Mouse (Mus musculus) bone marrow, adult 2 months (tissue): ENCODE data around the gene Pno1. TPM values are rescaled to one million over a fixed set of nuclear protein-coding genes. Genes with fewer than 3 reads are reported as not detected.

Experiments used
- H3K27ac ChIP-seq: fragments of 200-500 bp; 2 replicates; pipeline ENCODE4 v1.5.1; 2012; ENCODE audit warnings: low read depth, mild to moderate bottlenecking, control low read depth, inconsistent platforms, low read length; ENCODE audit not compliant: control insufficient read depth, poor library complexity, insufficient read depth
- H3K4me1 ChIP-seq: fragments of 200-500 bp; 2 replicates; pipeline ENCODE4 v1.6.1; 2011; ENCODE audit warnings: low read length; ENCODE audit not compliant: control insufficient read depth, insufficient read depth
- H3K4me3 ChIP-seq: fragments of 200-500 bp; replicated peaks from 2 replicates; pipeline ENCODE3; 2011; ENCODE audit warnings: mild to moderate bottlenecking, low read depth, low read length, control low read depth; ENCODE audit not compliant: control insufficient read depth
- CTCF ChIP-seq: fragments of 200-500 bp; IDR thresholded peaks from 2 replicates; pipeline ENCODE4 v1.5.1; 2011; ENCODE audit warnings: low read length, control low read depth; ENCODE audit not compliant: control insufficient read depth, insufficient read depth
- POLR2A ChIP-seq: fragments of 200-500 bp; IDR thresholded peaks from 2 replicates; pipeline ENCODE4 v1.6.1; 2011; ENCODE audit warnings: low read depth, mild to moderate bottlenecking, control low read depth, low read length, borderline replicate concordance; ENCODE audit not compliant: control insufficient read depth
- WGBS: fragments of 180-500 bp; shearing (Covaris S2); methylation state at CpG from one replicate; pipeline ENCODE4 v1.1.7; 2018; 5-methylcytosine and 5-hydroxymethylcytosine counted together
- polyA plus RNA-seq: library from polyadenylated mRNA; stranded (reverse); fragments of >200 nt; gene quantifications from 2 replicates; pipeline ENCODE4 v1.2.4, GENCODE M21; 2011; ENCODE audit warnings: low replicate concordance; ENCODE audit not compliant: missing spikeins, insufficient read depth, insufficient read length

The Pno1 gene
- polyA plus RNA-seq, 1 experiment, result 28.6 TPM

DNA sequence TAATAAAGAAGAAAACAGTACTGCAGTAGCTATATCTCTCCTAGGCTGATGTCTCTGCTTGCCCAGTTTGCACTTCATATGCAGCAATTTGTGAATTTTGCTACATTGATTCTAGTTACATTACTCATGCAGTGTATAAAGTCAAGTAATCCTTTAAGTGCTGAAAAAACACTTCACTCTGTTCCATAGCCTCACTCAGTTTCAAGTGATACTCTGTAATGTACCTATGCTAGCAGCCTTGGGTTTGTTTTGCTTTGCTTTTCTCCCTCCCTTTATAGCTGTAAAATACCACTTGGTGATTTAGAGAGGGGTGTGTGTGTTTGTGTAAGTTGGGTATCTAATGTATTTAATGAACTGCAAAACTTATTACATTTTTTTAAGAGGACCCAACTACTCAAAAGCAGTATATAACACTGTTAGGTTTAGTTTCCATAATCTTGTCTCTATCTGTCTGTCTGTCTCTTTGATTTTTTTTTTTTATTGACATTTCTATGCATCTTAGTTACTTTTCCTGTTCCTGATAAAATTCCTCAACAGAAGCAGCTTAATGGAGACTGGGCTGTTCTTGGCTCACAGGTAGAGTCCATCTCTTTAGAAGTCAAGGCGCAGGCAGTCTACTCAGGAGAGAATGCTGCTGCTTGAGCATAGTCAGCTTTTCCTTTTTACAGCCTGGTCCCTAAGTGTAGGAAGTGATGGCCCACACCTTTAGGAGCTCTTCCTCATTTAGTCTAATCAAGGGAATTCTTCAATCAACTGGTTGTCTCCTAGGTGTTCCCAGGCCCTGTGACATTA is 40.2 kb downstream of the Pno1 start:
- no peak for TF ChIP-seq POLR2A
- TF ChIP-seq CTCF, result no peak
- 88% methylated on average over 1 of the region's 1 CpGs for WGBS
- no peak overlapping the region for H3K4me3 ChIP-seq
- no peaks in the 10 kb centered on the region; the same call in 1 of the 2 replicates for H3K4me1 ChIP-seq
- H3K27ac ChIP-seq, result no peak overlapping the region

GRCm38 (mm10) chr11:17169262-17169661 is 42.1 kb downstream of the Pno1 start:
- Histone ChIP-seq H3K27ac (no peak overlapping the region), H3K4me3 (no peak overlapping the region), H3K4me1 (peaks cover 1% of the 10 kb centered on the region)
- TF ChIP-seq POLR2A (no peak), CTCF (no peak)
- 85% methylated on average over 2 of the region's 2 CpGs for WGBS

- TF ChIP-seq POLR2A, result no peak
- TF ChIP-seq CTCF, result no peak
- H3K4me1 ChIP-seq, result peaks cover 1% of the 10 kb centered on the region
- H3K27ac ChIP-seq, result no peak overlapping the region
- no peak overlapping the region for H3K4me3 ChIP-seq
- WGBS, result 63% methylated on average over 7 of the region's 7 CpGs
Measured at GRCm38 (mm10) chr11:17166627-17167026, 44.7 kb downstream of the Pno1 start.

DNA sequence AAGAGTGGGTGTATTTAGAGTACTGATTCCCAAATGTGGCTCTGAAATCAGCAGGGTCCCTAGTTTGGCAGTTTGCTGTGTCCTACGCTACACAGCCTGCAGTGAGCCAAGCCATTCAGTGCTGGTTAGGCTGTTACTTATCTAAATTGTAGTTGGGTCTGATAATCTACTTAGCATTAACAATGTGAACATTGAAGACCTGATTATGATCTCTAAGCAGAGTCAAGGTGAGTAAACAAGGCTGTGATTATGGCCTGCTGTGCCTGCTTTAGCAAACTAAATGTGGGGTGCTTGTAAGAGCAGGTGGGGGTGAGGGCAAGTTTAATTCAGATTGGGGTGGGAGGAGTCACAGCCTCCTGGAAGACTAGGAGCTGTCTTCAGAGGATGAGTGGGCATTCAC is 47.4 kb downstream of the Pno1 start:
- TF ChIP-seq POLR2A, result no peak
- TF ChIP-seq CTCF, result no peak
- Histone ChIP-seq H3K27ac (no peak overlapping the region), H3K4me1 (peaks cover 1% of the 10 kb centered on the region), H3K4me3 (no peak overlapping the region)
- WGBS, result 86% methylated on average over 1 of the region's 1 CpGs

- H3K27ac ChIP-seq, result peak overlapping the region; percentile 80; the same call in 1 of the 2 replicates
- peak overlapping the region; percentile 82 for H3K4me3 ChIP-seq
- WGBS, result under 1% methylated on average over 12 of the region's 12 CpGs
- peaks cover 1% of the 10 kb centered on the region; the same call in 1 of the 2 replicates for H3K4me1 ChIP-seq
- TF ChIP-seq CTCF (peak; percentile 56), POLR2A (no peak)
Measured at GRCm38 (mm10) chr11:17160242-17160641, 51.1 kb downstream of the Pno1 start.

GRCm38 (mm10) chr11:17159738-17160241 is 51.6 kb downstream of the Pno1 start:
- TF ChIP-seq POLR2A (no peak), CTCF (no peak)
- Histone ChIP-seq H3K27ac (peak overlapping the region; percentile 86), H3K4me3 (peak overlapping the region; percentile 82), H3K4me1 (peaks cover under 1% of the 10 kb centered on the region; the same call in 1 of the 2 replicates)
- WGBS, result under 1% methylated on average over 38 of the region's 46 CpGs

GRCm38 (mm10) chr11:17158858-17159737 is 52.3 kb downstream of the Pno1 start, which contains the start of gene Ppp3r1:
Gene Ppp3r1, plus strand, starts transcription at chr11:17159263.
- Histone ChIP-seq H3K4me1 (no peaks in the 10 kb centered on the region; the same call in 1 of the 2 replicates), H3K4me3 (peak within 1 kb of the TSS; percentile 82), H3K27ac (peak within 1 kb of the TSS; percentile 86)
- TF ChIP-seq CTCF (no peak), POLR2A (peak; percentile 88)
- WGBS, result under 1% methylated on average over 84 of the region's 89 CpGs

Other genes with a start within 250 kb of the Pno1 start
- 3.2 and 6.2 TPM in 2 replicates for gene Cnrip1, start 160.0 kb downstream of the Pno1 start, polyA plus RNA-seq
- gene Plek, start 159.2 kb downstream of the Pno1 start, polyA plus RNA-seq, result 51.3 and 72.7 TPM in 2 replicates
- 17.9 and 21.5 TPM in 2 replicates for gene Ppp3r1, start 52.3 kb downstream of the Pno1 start, polyA plus RNA-seq
- gene Wdr92, start 29.5 kb downstream of the Pno1 start, polyA plus RNA-seq, result 5.4 and 11.1 TPM in 2 replicates
- 40.3 and 51.1 TPM in 2 replicates for gene C1d, start 46.0 kb upstream of the Pno1 start, polyA plus RNA-seq